Mouse (Mus musculus): ENCODE data around the gene Lrrc27. TPM values are rescaled to one million over a fixed set of nuclear protein-coding genes. Genes with fewer than 3 reads are reported as not detected.
A peak's percentile ranks its signal among the peaks of the same experiment; 100 is the strongest.

Lrrc27 gene
- total RNA-seq, 4 experiments from 2014 or later = 4.6 to 7.3 (median 6.5) TPM

DNA sequence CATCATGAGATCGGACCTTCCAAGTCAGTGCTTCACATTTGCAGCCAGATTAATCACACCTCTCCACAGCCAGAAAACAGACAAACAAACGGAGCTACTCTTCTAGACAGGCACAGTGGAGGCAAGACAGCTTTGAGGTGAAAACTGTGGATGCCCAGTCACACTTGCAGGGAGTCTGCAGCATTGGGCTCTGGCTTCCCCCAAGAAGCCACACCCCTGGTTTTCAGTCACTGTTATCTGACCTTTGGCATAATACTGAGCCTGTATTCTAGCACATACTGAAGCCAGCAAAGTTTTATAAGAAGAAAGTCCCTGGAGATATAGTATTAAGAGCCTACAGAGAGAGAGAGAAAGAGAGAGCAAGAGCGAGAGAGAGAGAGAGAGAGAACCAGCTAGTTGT lies 26.6 kb downstream of the Lrrc27 start:
- no peak for DNase-seq (ENCODE audit: low spot score in 2 of 2)

DNA sequence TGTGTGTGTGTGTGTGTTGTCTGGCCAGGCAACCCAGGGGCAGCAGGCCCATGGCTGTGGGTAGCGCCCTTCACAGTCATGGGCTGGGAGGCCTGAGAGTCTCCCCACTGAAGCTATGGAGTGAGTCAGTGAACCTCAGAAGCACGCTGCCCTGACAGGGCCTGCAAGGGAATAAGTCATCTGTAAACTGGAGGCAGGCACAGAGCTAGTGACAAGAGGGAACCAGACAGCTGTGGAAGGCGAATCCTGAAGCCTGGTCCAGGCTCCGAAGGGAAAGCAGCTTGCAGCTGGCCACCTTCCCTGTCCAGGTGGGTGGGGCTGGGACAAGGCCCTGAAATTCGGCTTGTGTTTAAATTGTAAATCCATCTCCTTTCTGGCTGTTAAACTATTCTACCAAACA lies 33.3 kb downstream of the Lrrc27 start:
- DNase-seq (ENCODE audit: low spot score in 2 of 2) = no peak

DNA sequence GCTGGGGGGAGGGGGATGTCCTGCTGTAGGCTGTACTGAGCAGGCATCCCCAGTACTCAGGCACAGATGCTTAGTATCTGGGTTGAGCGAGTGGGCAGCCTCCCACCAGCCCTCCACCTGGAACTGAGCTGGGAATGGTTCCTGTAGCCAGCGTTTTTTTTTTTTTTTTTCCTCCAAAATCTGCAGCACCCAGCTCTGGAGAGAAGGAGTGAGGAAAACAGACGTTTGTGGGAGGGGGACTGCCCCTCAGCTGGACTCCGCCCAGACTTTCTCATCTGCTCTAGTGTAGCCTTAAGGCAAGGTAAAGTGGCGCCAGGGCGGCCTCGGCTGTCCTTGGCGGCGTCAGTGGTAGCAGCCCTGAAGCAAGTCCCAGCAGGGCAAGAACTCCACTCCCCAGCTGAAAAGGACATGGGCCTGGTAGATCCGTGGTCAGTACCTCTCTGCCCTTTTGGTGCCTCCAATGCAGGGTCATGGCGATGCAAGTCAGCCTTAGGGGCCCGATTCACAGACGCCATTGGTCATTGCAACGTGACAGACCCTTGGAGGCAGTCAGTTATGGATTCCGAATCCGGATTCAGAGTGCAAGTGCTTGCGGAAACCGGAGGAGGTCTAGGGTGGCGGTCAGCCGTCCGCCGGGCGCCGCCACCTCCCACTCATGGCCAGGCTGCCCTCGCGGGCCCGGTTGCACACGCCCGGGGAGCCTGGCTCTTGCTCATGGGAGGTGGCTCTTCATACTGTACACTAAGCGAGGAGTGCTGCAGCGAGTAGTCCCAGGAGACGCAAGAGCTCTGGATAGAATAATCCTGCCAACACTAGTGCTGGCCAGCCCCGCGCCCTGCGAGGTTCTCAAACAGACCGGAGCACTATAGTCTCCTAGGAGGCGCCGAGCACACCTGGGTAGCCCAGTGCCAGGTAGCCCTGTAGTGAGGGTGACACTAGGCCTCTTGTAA lies 34.4 kb downstream of the Lrrc27 start:
- peak; percentile 72 to 74 for DNase-seq (ENCODE audit: low spot score in 2 of 2)

DNA sequence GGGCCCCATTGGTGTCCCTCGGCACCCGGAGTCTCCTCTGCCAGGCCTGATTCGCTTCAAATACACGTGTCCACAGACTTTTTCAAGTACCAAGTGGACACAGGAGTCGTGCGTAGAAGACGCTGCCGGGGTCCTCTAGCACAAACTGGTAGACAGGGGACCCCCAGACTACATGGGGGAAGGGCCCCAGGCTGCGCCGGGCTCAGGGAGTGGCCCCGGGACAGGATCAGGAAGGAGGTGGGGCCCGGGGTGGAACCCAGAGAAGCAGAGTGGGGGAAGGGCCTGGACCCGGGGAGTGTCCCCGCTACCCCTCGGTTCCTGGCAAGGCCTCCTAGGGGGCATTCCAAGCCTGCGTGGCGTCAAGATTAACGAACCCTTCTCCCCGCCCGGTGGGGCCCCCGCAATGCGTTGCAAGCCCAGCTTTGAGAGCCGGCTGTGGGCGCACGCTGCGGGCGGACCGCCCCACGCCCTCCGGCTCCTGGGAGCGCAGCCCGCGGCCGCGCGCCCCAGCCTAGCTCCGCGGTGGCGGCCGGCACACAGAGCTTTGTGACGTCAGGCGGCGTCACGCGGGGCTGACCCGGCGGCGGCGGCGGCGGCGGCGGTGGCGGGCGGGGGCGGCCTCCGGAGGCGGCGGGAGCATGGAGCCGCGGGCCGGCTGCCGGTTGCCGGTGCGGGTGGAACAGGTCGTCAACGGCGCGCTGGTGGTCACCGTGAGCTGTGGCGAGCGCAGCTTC lies 35.3 kb downstream of the Lrrc27 start, which contains the start of gene Pwwp2b:
Gene Pwwp2b, plus strand, starts transcription at position 602 of the 734 bp plus-strand sequence.
- DNase-seq (ENCODE audit: low spot score in 2 of 2) = peak; percentile 37 to 57

DNA sequence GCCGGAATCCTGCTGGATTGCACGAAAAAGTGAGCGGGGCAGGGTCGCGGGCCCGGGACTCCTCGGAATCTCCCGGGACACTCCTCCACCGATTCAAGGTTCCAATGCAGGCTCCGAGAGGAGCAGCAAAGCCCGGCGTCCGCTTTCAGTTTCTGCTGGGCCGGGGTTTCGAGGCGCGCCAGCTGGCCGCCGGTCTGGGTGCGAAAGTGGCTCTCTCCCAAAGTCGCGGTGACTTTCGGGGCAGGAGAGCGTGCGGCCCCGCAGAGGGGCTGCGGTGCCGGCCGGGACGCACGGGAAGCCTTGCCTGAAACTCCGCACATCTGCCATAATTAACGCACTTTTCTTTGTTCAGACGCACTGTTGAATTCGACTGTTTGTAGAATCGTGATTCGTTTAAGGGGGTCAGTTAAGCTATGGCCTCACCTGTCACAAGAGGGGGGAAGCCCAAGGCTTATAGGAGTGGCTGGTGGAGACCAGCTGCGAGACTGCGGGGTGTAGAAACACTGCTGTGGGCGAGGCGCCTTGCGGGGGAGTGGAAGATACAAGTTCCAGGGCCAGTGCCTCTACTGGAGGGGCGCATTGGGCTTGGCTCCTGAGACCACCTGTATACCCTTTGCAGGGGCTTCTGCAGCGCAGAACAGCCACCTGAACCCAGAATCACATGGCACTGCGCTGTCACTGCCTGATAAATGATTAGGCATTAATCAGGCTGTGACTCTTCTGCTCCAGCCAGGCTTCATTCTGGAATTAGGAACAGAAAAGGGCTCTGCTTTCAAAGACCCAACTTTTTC lies 36.0 kb downstream of the Lrrc27 start:
- no peak for DNase-seq (ENCODE audit: low spot score in 2 of 2)

DNA sequence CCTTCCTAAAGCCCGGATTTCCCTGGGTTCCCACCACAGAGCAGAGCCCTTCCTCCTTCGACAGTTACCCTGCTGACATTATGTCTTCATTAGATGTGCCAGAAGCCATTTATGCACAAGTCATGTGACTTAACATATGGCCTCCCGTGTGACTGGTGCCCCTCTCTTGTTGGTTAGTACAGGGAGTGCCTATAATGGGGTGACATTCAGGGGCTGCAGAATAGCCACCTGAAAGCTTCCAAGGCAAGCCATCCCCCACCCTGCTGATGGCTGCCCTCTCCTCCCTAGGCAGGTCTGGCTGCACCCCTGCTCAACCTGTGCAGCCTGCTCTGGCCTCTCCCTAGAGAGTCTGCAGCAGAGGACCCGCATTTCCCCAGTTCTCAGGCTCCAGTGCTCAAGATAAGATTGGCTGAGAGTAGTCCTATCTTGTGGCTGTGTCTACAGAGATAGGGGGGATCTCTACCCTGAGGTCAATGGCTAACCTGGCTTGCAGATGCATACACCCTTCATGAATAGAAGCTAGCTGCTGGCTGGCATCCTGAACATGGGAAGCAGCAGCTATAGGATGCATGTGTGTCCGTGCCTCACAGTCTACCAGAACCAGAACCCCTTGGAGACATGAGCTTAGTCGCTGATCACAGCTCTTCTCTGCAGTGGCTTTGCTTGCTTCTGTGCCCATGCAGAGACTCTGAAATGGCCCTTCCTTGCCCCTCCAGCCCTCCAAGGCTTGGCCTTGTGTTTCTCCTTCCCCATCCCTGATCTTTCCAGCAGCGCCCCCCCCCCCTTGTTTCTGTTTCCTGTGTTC lies 36.8 kb downstream of the Lrrc27 start:
- DNase-seq (ENCODE audit: low spot score in 2 of 2) = no peak

DNA sequence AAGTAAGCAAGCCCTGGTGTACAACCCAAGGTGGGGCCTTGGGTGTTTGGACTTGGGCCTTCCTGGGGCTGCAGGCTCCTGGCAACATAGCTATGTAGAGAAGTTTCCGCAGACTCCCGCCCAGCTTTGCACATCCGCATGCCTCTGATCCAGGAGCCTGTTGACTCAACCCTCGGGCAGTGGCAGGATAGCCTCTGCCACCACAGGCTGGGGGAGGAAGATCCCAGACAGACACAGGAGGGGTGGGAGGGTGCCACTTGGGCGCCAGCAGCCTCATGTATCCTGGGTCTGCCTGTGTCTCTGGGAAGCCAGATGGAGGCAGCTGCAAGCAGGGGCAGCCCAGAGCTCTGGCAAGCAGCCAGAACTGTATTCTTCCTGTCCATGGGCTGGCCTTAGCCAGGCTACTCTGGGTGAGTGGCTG lies 39.1 kb downstream of the Lrrc27 start:
- DNase-seq (ENCODE audit: low spot score in 2 of 2) = no peak

DNA sequence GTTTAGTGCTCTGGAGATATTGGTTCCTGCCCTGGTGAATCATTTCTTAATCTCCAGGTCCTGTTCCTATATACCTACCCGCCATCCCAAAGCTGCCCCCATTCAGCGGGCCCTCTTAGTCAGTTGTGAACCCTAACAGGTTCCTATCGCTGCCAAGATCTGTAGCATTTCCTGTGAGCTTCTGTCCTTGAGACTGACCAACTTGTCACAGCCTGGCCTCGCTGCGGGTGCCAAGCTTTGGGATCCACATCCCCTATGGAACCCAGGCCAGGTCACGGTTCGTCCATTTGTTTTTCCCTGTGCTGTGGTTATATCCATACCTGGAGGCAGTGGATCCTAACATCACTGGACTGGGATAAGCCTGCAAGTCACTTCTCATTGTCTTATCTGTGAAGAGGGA lies 39.8 kb downstream of the Lrrc27 start:
- no peak for DNase-seq (ENCODE audit: low spot score in 2 of 2)

DNA sequence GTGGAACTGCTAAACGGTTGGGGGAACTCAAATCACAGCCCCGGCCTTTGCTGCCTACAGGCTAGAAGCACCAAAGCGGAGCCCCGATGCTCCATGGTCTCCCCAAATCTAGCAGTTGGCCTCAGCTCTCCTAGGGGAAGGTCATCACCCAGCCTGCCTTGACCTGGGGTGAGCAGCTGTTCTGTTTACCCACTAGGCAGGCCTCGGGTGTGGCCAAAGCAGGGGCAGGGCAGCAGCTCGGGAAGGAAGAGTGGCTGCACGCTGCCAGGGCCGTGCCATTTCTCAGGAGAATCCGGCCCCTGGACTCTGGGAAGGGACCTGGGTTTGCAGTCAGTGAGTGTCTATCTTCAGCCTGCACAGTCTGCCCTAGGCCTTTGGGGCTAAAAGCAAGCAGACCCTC lies 40.2 kb downstream of the Lrrc27 start:
- DNase-seq (ENCODE audit: low spot score in 2 of 2) = no peak

DNA sequence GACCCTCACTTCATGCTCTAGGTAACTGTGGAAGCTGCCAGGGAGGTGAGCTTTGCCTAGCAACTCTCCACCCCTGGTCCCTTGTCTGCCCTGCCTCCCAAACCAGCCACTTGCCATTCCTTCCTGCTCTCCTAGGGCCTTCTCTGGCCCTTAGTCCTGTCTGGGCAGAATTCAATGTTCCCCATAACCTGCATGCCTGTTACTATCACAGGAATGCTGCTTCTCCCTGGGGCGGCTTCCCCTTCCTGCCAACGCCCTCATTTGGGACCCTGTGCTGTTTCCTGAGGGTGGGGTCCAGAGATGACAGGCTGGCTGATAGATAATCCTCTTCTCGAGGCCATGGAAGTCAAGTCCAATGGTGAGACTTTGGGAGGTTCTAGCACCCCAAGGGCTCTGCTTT lies 40.7 kb downstream of the Lrrc27 start:
- no peak for DNase-seq (ENCODE audit: low spot score in 2 of 2)

DNA sequence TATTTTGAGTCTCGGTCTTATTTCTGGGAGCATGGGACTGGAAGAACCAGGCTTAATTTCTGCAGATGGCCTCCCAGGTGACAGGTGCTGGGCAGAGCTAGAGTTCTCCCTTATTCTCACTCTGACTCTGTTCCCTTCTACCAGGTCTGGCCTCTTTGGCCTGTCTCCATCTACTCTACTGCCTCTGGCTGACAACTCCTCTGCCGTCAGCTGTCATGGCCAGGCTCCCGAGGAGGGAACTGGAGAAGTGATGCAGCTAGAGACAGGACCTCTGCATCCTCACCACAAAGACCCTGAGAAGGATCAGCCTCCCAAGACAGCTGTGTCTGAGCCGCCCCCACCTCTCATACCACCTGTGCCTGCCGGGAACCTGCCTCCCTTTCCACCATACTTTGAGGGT lies 41.8 kb downstream of the Lrrc27 start:
- DNase-seq (ENCODE audit: low spot score in 2 of 2) = no peak

DNA sequence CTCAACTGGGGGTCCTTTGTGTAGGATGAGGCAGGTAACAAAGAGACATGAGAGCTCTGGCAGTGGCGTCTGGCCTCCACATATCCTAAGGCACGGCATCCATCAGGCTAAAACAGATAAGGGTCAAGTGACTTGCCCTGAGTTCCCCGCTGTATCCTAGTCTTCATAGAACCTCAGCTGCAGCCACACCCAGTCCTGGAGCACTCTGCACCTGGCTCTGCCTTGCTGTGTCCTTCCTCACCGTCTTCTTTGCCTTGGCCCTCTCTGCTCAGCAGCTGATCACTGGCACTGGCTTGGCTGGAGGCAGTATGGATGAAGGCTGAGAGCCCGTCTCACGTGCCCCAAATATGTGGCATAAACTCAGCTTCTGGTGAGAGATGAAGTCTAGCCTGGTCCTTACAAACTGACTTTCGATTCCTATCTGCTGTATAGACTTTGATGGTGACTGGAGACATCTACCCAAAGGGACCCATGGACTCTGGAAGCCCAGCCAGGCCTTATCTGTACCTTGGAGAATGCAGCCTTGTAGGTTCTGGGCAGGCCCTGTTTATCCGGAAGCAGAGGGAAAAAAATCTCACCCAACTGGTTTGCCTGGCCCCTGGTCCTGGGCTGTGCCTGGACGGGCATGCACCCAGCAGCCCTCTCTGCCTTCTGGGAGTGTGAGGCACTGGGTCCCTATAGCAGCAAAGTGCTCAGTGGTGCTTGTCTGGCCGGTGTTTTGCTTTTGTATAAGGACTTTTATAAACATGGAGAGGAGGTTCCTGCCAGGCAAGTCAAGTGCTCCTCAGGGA lies 45.2 kb downstream of the Lrrc27 start:
- no peak for DNase-seq (ENCODE audit: low spot score in 2 of 2)

DNA sequence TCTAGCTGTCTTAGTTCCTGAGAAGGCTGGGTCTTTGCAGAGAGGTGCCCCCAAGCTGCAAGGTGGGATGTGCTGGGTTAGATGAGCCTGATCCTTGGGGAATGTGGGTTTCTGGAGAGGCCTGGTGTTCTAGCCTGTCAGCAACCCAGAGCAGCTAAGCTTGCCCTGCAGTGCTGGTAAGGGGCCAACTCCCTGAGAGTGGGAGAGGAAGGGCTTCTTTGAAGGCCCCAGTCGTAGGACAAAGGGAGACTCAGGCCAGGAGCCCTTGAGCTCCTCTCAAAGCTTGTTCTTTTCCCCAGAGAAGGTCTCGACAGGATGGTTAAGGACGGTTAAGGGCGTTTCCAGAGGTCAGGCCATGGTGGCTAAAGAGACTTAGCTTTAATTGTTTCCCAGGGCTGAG lies 51.5 kb downstream of the Lrrc27 start:
- DNase-seq (ENCODE audit: low spot score in 2 of 2) = no peak

DNA sequence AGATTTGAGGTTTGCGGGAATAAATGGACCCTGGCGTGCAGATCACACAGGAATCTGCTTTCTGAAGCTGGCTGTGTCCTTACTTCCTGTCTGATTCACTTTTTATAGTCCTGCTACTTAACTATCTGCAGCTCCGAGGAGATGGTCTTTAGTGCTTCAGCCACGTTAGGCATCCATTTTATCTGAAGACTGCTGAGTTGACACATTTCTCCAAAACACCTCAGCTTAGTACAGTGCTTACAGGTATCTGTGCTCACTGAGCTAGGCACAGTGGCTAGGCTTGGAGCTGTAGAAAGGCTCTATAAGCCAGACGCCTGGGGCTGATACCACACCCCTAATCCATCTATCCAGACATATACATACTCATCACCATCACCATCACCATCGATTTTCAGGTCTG lies 52.8 kb downstream of the Lrrc27 start:
- DNase-seq (ENCODE audit: low spot score in 2 of 2) = no peak

DNA sequence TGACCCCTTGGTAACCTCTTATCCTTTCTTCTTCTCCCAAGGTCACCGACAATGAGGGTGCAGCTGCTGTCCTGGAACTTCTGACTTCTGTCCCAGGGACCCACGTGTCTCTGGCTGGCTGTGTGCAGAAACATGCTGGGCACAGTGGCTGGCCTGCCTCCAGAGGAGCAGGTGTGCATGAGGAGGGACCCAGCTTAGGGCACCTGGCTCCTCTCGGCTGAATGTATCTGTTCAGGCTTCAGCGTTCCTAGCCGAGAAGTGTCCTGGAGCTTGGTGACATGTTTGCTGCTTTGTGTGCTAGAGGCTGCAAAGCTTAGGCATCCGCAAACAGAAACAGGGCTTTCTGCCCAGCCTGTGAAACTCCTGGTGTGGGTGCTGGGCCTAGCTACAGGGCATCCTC lies 53.6 kb downstream of the Lrrc27 start:
- no peak for DNase-seq (ENCODE audit: low spot score in 2 of 2)

DNA sequence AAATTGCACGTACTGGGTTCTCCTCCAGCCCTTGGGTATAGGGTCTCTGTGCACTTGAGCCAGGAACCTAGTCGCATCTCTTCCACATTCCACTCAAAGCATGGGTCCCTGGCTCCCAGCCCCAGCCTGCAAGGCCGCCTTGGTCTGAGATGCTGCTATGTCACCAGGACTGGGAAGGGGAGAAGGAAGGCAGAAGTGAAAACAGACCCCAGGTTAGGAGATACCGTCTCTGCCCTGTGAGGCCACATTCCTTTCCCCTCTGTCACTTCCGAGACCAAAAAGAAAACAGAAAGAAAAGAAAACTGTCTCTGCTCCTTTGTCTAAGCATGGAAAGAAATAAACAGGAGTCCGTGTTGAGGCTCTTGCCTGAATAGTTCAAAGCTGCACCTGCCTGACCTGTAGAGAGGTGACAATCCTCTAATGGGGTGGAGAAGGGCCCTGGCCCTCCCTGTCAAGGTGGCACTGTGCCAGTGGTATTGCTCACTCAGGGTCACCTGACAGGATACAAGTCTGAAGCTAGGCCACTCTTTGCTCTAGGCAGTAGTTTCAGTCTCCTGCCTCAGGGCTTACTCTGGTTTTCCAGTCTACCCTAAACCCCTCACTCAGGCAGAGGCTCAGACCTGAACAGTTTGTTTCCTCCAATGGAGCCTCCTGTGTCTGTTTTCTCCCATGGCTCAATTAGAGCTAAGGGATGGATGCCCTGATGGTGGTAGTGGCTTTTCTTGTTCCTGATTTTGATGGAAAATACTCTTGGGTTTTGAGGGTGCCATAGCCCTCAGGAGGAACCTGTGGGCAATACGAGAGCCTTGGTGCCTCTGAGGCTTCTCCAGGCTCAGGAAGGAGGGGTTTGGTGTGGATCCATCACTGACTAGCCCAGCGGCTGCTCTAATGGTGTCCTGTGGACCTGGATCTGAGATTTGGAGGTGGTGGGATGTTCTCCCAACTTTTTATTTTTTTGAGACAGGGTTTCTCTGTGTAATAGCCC lies 54.4 kb downstream of the Lrrc27 start:
- no peak for DNase-seq (ENCODE audit: low spot score in 2 of 2)

DNA sequence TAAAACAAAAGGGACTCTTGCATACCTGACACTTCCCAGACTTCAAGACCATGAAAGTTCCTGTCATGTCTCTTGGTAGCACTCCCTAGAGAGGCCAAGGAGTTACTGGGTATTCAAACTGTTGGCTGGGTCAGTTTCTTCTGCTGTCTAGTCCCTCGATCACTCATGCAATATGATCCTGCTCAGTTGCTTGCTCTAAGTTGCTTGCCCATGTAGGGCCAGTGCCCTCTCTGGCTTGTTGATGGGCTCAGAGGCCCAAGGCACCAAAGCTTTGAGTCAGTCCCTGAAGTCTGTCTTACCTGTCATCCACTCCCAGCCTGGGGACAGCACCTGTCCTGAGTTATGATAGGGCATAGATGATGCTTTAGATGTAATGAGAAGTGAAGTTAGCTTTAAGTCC lies 58.0 kb downstream of the Lrrc27 start:
- no peak for DNase-seq (ENCODE audit: low spot score in 2 of 2)

DNA sequence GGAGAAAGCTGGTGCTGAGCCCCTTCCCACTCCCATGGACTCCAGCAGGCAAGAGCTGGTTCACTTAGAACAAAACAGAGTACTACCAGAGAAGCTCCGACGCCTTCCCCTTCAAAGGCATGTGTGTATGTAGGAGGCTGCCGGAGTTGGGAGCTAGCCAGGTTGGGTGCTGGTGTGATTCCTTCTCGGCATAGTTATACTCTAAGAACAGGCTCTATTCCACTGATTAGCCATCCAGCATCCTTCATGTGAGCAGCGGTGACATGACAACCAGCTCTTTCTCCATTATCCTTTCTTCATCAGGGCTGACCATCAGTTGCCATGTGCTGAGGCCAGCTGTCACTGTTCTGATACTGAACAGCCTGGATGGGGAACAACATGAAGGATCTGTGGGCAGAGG lies 59.1 kb downstream of the Lrrc27 start:
- DNase-seq (ENCODE audit: low spot score in 2 of 2) = peak; percentile 65 to 76

Data from layer of hippocampus, adult 8-10 months (tissue).